Mouse (Mus musculus): Measurements from ENCODE around the gene Tsc1. TPM values are rescaled to one million over a fixed set of nuclear protein-coding genes. Genes with fewer than 3 reads are reported as not detected.

Gene Tsc1
- polyA plus RNA-seq, 2 experiments from 2014 or later = 13.9 to 16.2 TPM

GRCm38 (mm10) chr2:28650526-28650925 is 9.5 kb downstream of the Tsc1 start:
- ATAC-seq = no peak

DNA sequence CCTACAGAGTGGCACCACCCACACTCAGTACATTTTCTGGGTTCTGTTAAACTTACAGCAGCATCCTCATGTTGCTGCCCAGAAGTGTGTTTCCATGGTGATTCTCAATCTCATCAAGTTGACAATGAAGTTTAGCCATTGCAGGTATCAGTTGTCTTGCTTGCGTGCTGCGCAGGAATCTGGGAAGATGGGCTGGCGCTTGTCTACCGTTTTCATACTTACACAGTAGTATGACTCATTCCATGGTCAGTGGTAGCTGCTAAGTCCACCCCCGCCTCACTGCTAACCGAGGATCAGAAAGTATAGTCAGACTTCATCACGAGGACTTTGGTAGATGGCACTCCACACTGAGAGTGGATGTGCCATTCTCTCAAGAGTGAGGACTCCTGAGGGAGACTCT is 12.3 kb downstream of the Tsc1 start:
- ATAC-seq = no peak

- no peak for ATAC-seq
Observed at GRCm38 (mm10) chr2:28654295-28654694, 13.3 kb downstream of the Tsc1 start.

DNA sequence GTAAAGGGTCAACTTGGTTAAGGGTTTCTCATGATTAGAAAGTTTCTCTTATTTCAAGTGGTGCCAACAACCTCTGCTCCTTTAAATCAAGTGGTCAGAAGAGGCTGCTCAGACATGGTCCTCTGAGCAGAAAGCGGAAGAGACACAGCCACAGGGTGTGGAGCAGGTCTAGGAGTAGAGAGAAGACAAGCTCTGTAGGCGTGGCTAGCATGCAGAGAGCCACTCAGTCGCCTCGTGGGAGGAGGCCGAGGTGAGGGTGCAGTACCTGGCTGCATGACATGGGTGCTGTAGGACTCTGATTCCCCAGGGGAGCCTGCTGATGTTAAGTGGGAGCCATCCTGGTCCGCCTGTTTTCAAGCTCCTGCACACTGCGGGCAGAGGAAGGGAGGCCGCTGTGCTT is 15.2 kb downstream of the Tsc1 start:
- ATAC-seq = no peak

DNA sequence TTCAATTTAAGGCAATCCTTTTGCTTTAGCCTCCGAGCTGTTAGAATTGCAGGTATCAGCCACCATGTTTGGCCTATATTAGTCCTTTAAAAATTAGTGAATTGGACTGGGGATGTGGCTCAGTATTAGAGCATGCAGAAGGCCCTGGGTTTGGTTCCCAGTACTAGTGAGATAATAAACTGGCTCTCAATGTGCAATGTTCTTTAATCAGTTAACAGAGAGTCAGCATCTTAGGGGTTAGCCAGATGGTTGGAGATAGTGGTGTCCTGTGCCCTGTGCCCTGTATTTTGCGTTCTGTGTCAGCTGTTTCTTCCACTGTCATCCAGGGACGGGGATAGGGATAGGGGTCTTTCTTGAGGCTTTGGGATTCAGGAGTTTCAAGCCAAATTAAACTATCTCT is 21.9 kb downstream of the Tsc1 start:
- no peak for ATAC-seq

DNA sequence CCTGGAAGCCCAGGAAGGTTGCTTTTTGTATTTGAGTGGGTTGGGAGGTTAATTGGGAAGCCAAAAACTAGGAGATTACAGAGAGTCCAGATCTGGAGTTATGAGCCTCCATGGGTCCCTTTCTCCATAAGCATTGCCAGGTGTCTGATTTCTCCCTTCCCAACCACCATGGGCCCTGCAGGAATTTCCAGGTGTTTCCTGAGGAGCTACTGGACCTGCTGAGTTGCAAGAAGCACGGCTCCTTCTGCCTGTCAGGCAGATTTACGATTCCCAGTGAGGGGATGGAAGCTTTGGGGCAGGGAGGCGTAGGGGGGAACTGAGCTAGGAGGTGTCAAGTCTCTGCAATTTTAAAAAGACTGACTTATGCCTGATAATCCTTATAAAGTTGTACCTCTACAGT is 24.8 kb downstream of the Tsc1 start:
- no peak for ATAC-seq

- ATAC-seq = no peak
Observed at GRCm38 (mm10) chr2:28671438-28671837, 30.4 kb downstream of the Tsc1 start.

GRCm38 (mm10) chr2:28676005-28676404 is 35.0 kb downstream of the Tsc1 start:
- ATAC-seq = no peak

DNA sequence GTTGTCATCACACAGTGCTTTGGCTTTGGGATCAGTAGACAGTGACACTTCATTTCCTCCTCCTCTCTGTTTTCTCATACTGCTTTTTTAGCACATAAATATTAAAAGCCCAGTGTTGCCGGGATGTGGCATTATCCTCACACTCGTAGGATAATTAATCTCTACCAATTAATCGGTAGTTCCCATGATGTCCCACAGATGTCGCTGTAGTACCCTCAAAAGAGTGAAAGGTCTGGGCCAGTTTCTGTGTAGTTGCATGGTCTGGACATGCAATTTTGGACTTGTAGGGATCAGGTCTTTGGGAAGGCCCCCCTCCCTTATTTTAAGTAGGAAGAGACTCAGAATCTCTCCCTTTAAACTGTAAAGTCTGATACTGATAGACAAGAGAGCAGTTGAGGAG is 39.7 kb downstream of the Tsc1 start:
- no peak for ATAC-seq

DNA sequence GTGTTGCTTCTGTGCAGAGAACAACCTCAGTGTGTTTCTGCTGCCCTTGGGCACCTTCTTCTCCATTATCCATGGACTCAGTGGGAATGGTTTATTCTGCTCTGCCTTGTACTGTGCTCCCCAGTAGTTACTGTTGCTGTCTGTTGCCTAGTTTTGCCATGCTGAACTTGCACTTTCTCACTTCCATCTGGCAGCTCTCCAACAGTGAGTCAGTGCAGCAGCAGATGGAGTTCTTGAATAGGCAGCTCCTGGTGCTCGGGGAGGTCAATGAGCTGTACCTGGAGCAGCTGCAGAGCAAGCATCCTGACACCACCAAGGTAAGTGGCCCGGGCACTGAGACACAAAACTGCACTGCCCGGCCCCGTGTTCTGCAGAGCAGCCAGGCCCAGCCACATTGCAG is 40.7 kb downstream of the Tsc1 start:
- ATAC-seq = no peak

GRCm38 (mm10) chr2:28685895-28686294 is 44.9 kb downstream of the Tsc1 start:
- no peak for ATAC-seq

GRCm38 (mm10) chr2:28688431-28688830 is 47.4 kb downstream of the Tsc1 start:
- ATAC-seq = no peak

- no peak for ATAC-seq
Observed at GRCm38 (mm10) chr2:28692692-28693091, 51.7 kb downstream of the Tsc1 start.

DNA sequence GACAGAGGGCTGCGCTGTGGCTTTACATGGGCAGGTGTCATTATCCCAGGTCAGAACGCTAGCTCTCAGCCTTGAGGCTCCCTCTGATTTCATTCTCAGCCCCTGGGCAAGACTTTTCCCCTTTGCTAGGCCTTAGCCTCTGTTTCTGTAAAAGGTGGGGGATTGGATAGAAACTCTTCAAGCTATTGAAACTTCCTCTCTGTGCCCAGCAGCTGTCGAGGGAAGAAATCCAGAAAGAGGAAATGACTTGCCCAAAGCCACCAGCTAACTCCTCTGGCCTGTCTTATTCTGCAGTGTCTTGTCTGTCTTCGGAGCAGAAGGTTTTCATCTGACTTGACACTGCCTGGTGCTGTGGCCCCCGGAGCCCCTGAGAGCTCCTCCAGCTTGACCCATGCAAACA is 57.5 kb downstream of the Tsc1 start:
- no peak for ATAC-seq

- no peak for ATAC-seq
Observed at GRCm38 (mm10) chr2:28699361-28700335, 58.6 kb downstream of the Tsc1 start, which contains the start of the genes Spaca9 and Ak8. Gene Spaca9 (minus strand): TSS chr2:28699727. Gene Ak8 (plus strand): TSS chr2:28700164.

DNA sequence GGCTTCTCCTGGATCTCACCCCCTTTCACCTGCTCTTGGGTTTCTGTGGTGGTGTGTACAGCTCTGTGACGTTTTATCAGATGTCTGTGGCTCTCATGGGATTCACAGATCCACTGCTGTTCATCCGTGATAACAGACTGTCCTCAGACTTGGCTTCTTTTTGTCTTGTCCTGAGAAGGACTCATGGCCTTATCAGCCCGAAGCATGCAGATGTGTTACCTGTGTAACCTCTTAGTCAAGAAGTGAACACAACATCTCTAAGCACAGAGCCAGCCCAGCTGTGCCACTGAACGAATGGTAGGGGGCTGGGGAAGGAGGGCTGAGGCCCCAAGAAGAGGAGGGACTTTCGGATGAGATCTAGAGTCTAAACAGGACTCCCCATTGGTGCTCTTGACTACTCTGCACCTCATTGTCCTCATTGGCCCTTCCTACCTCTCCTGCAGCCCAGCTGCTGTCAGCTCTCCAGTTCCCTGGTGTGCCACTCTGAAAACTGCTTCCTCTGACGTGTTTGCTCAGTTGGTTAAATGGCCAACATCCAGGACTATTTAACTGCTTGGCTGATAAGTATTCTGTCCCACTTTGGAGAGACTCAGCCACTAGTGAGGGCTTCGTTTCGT is 60.7 kb downstream of the Tsc1 start:
- ATAC-seq = no peak

DNA sequence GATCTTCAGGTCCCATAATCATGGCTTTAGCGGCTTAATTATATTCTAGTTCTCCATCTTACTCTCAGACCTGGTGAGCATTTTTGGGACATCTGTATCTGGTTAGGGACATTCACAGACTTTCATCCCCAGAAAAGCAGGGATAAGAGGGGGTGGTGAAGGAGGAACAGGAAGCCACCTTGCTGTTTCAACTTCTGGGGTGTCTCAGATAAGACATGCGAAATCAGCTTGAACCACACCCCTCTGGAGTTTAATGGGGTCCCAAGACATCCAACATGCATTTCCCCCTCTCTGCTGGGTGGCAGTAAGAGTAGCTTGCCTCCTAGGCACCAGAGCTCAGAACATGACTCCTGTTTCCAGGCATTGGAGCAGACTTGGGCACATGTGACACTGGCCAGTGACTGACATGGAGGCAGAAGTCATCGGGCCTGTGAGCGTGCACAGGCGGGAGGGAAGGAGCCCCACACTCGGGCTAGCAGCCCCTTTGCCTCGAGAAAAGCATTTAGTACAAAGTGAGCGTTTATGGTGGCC is 65.1 kb downstream of the Tsc1 start:
- no peak for ATAC-seq

DNA sequence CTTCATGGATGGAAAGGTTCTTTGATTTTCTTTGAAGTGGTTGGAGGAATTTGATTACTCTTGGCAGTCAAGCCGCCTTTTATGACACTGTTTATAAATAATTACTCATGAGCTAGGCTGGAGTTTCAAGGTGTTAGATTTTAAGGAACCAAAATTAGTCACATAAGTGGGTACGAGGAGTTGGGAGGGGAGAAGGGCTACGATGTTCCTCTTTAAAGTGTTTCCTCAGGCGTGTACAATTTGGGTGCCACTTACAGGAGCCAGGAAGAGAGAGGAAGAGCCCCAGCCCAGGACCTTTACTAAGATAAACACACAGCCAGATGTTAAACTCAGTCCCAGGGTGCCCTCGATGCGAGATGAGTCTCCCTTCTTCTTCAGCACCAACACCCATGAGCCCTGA is 65.8 kb downstream of the Tsc1 start:
- no peak for ATAC-seq

- ATAC-seq = no peak
Observed at GRCm38 (mm10) chr2:28713036-28713435, 72.0 kb downstream of the Tsc1 start.

DNA sequence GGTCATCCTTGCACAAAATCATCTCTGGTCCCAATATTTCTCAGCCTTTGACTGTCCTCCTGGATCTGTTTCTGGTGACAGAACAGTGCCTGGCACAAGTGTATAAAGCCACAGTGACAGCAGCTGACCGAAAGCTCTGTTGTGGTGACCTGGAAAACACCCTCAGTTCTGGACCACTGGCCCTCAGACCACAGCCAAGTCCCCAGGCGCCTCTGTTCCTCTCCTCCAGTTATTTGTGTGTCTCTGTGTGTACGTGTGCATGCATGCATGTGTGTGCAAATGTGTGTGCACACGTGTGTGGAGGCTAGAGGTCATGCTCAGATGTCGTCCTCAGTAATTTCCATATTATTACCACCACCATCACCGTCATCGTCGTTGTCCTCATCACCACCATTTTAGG is 81.4 kb downstream of the Tsc1 start:
- ATAC-seq = no peak

DNA sequence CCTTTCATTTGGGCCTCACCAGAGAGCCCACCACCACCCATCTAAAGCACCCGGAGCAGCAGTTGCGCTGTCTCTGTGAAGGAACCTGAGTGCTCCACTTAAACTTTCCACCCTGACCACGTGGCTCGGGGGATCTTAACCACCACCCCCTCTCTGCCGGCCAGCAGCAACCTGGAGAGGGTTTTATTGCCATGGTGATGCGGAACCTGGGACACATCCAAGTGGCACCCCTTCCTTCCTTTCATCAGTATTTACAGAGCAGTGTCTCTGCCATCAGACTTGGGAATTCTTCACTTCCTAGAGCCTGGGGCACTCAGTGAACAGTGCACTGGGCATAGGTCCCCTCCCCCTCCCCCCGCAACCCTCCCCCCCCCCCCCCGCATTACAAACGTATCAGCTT is 82.9 kb downstream of the Tsc1 start:
- ATAC-seq = no peak

GRCm38 (mm10) chr2:28727786-28728404 is 86.9 kb downstream of the Tsc1 start:
- no peak for ATAC-seq

DNA sequence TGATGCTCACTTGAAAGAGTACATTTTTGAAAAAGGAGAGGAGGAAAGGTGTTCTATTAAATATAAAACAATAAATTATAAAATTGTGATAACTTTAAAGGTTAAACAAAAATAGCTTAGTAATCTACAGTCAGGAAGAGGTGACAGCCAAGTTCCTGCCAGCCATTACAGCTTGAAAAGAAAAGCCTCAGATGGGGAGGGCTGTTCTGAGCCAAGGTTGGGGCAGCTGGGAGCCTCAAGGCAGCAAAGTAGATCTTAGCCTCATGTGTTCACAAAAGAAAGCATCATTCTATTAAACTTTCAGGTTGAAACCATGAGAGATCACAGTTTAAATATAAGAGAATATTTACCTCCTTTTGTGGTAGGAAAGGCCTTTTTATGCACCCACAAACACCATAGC is 89.6 kb downstream of the Tsc1 start:
- no peak for ATAC-seq
